Mouse (Mus musculus): ENCODE measurements around the gene Slamf9.

Slamf9 gene

GRCm38 (mm10) chr1:172461602-172462001 lies 13.6 kb upstream of the Slamf9 start:
- in situ Hi-C loops (cut with MboI, MseI), result no loop called here

GRCm38 (mm10) chr1:172462534-172462933 lies 12.6 kb upstream of the Slamf9 start:
- in situ Hi-C loops (cut with MboI, MseI), result no loop called here

GRCm38 (mm10) chr1:172463387-172464333 lies 11.5 kb upstream of the Slamf9 start:
- in situ Hi-C loops (cut with MboI, MseI), result no loop called here

- in situ Hi-C loops (cut with MboI, MseI), result no loop called here
Measured at GRCm38 (mm10) chr1:172468301-172468877, 6.8 kb upstream of the Slamf9 start.

- in situ Hi-C loops (cut with MboI, MseI), result no loop called here
Measured at GRCm38 (mm10) chr1:172469373-172469772, 5.8 kb upstream of the Slamf9 start.

- in situ Hi-C loops (cut with MboI, MseI), result loop anchor here (10.0 kb wide), 1 partner anchor 555 kb away; no protein-coding TSS in a partner anchor
Measured at GRCm38 (mm10) chr1:172469810-172470448, 5.2 kb upstream of the Slamf9 start.

GRCm38 (mm10) chr1:172472909-172473308 lies 2.2 kb upstream of the Slamf9 start:
- in situ Hi-C loops (cut with MboI, MseI), result loop anchor here (10.0 kb wide), 1 partner anchor 552 kb away; no protein-coding TSS in a partner anchor

- in situ Hi-C loops (cut with MboI, MseI), result loop anchor here (10.0 kb wide), 1 partner anchor 551 kb away; no protein-coding TSS in a partner anchor
Measured at GRCm38 (mm10) chr1:172474196-172474595, 962 bp upstream of the Slamf9 start.

- in situ Hi-C loops (cut with MboI, MseI), result loop anchor here (10.0 kb wide), 1 partner anchor 547 kb away; no protein-coding TSS in a partner anchor
Measured at GRCm38 (mm10) chr1:172478020-172478419, 2.9 kb downstream of the Slamf9 start.

- in situ Hi-C loops (cut with MboI, MseI), result loop anchor here (5.0 kb wide), 1 partner anchor 68 kb away; no protein-coding TSS in a partner anchor
Measured at GRCm38 (mm10) chr1:172480376-172480775, 5.2 kb downstream of the Slamf9 start.

GRCm38 (mm10) chr1:172481111-172481510 lies 6.0 kb downstream of the Slamf9 start:
- in situ Hi-C loops (cut with MboI, MseI), result loop anchor here (5.0 kb wide), 1 partner anchor 69 kb away; no protein-coding TSS in a partner anchor

- in situ Hi-C loops (cut with MboI, MseI), result loop anchor here (5.0 kb wide), 1 partner anchor 69 kb away; no protein-coding TSS in a partner anchor
Measured at GRCm38 (mm10) chr1:172481540-172482280, 6.6 kb downstream of the Slamf9 start, which contains the start of gene Igsf9. Gene Igsf9, plus strand, starts transcription at chr1:172481788.

- in situ Hi-C loops (cut with MboI, MseI), result loop anchor here (5.0 kb wide), 1 partner anchor 70 kb away; no protein-coding TSS in a partner anchor
Measured at GRCm38 (mm10) chr1:172482518-172483360, 7.6 kb downstream of the Slamf9 start.

- in situ Hi-C loops (cut with MboI, MseI), result loop anchor here (5.0 kb wide), 1 partner anchor 71 kb away; no protein-coding TSS in a partner anchor
Measured at GRCm38 (mm10) chr1:172483361-172483660, 8.2 kb downstream of the Slamf9 start.

GRCm38 (mm10) chr1:172484236-172484635 lies 9.1 kb downstream of the Slamf9 start:
- in situ Hi-C loops (cut with MboI, MseI), result loop anchor here (5.0 kb wide), 1 partner anchor 72 kb away; no protein-coding TSS in a partner anchor

- in situ Hi-C loops (cut with MboI, MseI), result loop anchor here (5.0 kb wide), 1 partner anchor 72 kb away; no protein-coding TSS in a partner anchor
Measured at GRCm38 (mm10) chr1:172484671-172485070, 9.5 kb downstream of the Slamf9 start.

- in situ Hi-C loops (cut with MboI, MseI), result no loop called here
Measured at GRCm38 (mm10) chr1:172485821-172486220, 10.7 kb downstream of the Slamf9 start.

GRCm38 (mm10) chr1:172486236-172486635 lies 11.1 kb downstream of the Slamf9 start:
- in situ Hi-C loops (cut with MboI, MseI), result no loop called here

- in situ Hi-C loops (cut with MboI, MseI), result no loop called here
Measured at GRCm38 (mm10) chr1:172486651-172487050, 11.5 kb downstream of the Slamf9 start.

- in situ Hi-C loops (cut with MboI, MseI), result no loop called here
Measured at GRCm38 (mm10) chr1:172487859-172488258, 12.7 kb downstream of the Slamf9 start.

Data from T-helper 2 cell (primary cell).